Mouse (Mus musculus) neural tube, embryonic 11.5 days (tissue): Measurements from ENCODE around the gene Ppp1r14b. TPM values are rescaled to one million over a fixed set of nuclear protein-coding genes. Genes with fewer than 3 reads are reported as not detected.

Experiments
- ATAC-seq: fragments of 200-750 bp; cut with Nextera tagmentation; 2 replicates; pipeline ENCODE4 v1.8.0; 2017; ENCODE audit warnings: moderate number of reproducible peaks, mild to moderate bottlenecking, moderate TSS enrichment, moderate library complexity; ENCODE audit not compliant: insufficient read depth, low FRiP score, low TSS enrichment
- DNase-seq: peaks from one replicate; pipeline ENCODE4 v3.0.0-alpha.2; 2015; ENCODE audit warnings: low spot score
- H3K27ac ChIP-seq: fragments of 300-500 bp; sonication (generic); 2 replicates; pipeline ENCODE4 v1.5.1; 2014; ENCODE audit warnings: low read depth, mild to moderate bottlenecking, low read length
- H3K27me3 ChIP-seq: fragments of 300-500 bp; sonication (generic); 2 replicates; pipeline ENCODE4 v1.6.1; 2014; ENCODE audit warnings: mild to moderate bottlenecking, low read length, mixed read lengths; ENCODE audit not compliant: control insufficient read depth, insufficient read depth
- H3K36me3 ChIP-seq: fragments of 300-500 bp; sonication (generic); 2 replicates; pipeline ENCODE4 v1.6.1; 2014; ENCODE audit warnings: mild to moderate bottlenecking, low read length, moderate library complexity, mixed read lengths; ENCODE audit not compliant: control insufficient read depth, insufficient read depth
- H3K4me1 ChIP-seq: fragments of 300-500 bp; sonication (generic); 2 replicates; pipeline ENCODE4 v1.6.1; 2014; ENCODE audit warnings: low read length, mixed read lengths; ENCODE audit not compliant: control insufficient read depth, insufficient read depth
- H3K4me2 ChIP-seq: fragments of 300-500 bp; sonication (generic); 2 replicates; pipeline ENCODE4 v1.6.1; 2014; ENCODE audit warnings: low read depth, mild to moderate bottlenecking, moderate library complexity
- H3K4me3 ChIP-seq: fragments of 300-500 bp; sonication (generic); 2 replicates; pipeline ENCODE4 v1.5.1; 2014; ENCODE audit warnings: low read depth, low read length
- H3K9ac ChIP-seq: fragments of 300-500 bp; sonication (generic); 2 replicates; pipeline ENCODE4 v1.6.1; 2014; ENCODE audit warnings: mild to moderate bottlenecking, low read length
- H3K9me3 ChIP-seq: fragments of 300-500 bp; sonication (generic); 2 replicates; pipeline ENCODE4 v1.6.1; 2016; ENCODE audit warnings: low read length; ENCODE audit not compliant: control insufficient read depth
- WGBS: fragments of 180-500 bp; shearing (Covaris S2); extraction: QIAGEN DNeasy Blood & Tissue Kit; methylation state at CpG from one replicate; pipeline ENCODE4 v1.1.7; 2014; 5-methylcytosine and 5-hydroxymethylcytosine counted together
- polyA plus RNA-seq: library from polyadenylated mRNA; unstranded; fragments of >200 nt; fragmentation: Nextera tagmentation; extraction: Ambion mirVana; gene quantifications from 2 replicates; pipeline ENCODE4 v1.2.1, GENCODE M21; 2014

Ppp1r14b gene
- polyA plus RNA-seq, 1 experiment from 2014 or later = 290 TPM

DNA sequence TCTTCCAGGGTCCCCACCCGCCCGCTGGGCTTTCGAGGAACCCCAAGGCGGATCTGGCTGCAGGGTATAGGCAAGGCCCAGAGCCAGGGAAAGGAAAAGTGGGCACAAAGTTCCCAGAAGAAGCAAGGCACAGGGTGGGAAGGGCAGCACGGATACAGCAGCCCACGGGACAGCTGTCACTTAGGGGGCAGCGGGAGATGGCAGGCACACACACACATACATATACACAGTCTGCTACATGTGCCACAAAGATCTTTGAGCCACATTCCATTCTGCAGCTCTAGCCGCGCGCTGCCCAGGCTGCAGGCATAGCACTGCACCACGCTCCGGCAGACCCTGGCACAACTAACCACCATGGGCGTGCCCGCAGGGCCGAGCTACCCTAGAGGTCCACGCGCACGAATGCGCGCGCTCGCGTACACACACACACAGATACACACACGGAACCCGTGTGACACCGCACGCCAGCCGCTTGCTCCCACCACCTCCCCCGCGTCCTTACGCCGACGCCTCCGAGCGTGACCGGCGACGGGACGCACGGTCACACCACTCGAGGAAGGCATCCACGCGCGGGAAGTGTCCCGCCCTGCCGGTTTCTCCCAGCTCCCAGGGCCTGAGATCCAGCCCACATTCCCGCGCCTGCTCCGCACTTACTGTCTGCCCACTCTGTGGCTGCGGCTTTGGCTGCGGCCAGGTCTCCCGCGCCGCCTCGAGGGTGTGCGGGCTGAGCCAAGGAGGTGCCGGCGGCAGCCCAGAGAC is 41.2 kb upstream of the Ppp1r14b start:
- DNase-seq = peak; percentile 30
- 5% methylated on average over 58 of the region's 58 CpGs for WGBS
- Histone ChIP-seq H3K36me3 (peaks cover 2% of the 10 kb centered on the region; the same call in 1 of the 2 replicates), H3K9ac (peak overlapping the region; percentile 18), H3K4me1 (peaks cover 10% of the 10 kb centered on the region), H3K27ac (no peak overlapping the region), H3K4me2 (peak overlapping the region; percentile 46), H3K4me3 (peak overlapping the region; percentile 25), H3K27me3 (peaks cover 60% of the 10 kb centered on the region), H3K9me3 (no peaks in the 10 kb centered on the region)
- 0 out of 2 replicates have a peak, but pooled peaks have one; percentile 31 for ATAC-seq

DNA sequence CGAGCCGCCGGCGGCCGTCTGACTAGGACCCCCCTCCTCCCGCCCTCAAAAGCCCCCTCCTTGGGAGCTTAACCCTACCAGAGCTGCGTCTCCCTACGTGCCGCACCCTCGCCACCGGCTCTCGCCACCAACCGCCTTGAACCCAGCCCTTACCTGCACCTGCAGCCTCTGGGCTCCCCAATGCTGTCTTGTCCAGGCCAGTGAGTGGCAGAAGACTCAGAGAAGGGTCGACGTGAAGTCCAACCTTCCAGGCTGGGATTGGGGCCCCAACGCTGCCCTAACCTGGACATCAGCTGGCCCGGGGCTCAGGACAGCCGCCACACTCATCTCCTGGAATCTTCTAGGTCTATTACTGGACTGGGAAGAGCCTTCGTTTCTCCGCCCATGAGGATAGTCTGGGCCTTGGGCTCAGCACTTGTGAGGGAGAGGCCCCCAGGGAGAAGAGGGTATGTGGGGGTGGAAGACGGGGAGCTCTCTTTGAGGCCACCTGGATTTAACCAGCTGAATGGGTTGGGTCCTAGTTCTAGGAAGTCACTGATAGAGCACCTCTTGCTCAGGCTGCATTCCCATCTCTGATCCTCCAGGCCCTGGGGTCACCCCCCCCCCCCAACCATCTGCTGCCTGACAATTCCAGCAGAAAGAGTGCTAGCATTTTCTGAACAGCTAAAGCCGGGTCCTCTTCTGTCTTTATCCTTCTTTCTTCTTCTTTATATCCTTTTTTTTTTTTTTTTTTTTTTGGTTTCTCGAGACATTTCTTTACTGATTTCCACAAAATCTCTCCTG is 40.4 kb upstream of the Ppp1r14b start, which contains the start of gene Kcnk4:
TSS of gene Kcnk4 (minus strand) at position 321 of the 783 bp plus-strand sequence.
- ATAC-seq (no peak), DNase-seq (no peak)
- no peak within 1 kb of the TSS for H3K27ac ChIP-seq

DNA sequence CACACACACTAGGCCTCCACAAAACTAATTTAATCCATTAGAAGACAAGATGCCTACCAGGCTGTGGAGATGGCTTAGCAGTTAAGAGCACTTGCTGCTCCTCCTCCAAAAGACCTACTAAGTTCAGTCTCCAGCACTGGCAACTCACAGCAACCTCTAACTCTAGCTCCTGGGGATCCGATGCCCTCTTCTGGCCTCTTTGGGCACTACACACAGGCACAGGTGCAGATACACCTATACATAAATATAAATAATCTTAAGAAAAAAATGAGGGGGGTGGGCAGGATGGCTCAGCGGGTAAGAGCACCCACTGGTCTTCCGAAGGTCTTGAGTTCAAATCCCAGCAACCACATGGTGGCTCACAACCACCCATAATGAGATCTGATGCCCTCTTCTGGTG is 38.5 kb upstream of the Ppp1r14b start:
- ATAC-seq (no peak), DNase-seq (no peak)
- WGBS = 29% methylated on average over 3 of the region's 3 CpGs

More for the DNA sequence above, 40.4 kb upstream of the Ppp1r14b start, which contains the start of gene Kcnk4:
- H3K27me3 ChIP-seq = peaks cover 60% of the 10 kb centered on the region
- H3K4me1 ChIP-seq = peaks cover 10% of the 10 kb centered on the region
- H3K36me3 ChIP-seq = peaks cover 2% of the 10 kb centered on the region; the same call in 1 of the 2 replicates
- 8% methylated on average over 22 of the region's 23 CpGs for WGBS
- H3K9me3 ChIP-seq = no peaks in the 10 kb centered on the region
- H3K9ac ChIP-seq = peak within 1 kb of the TSS; percentile 18
- H3K4me3 ChIP-seq = peak within 1 kb of the TSS; percentile 25
- H3K4me2 ChIP-seq = peak within 1 kb of the TSS; percentile 46

DNA sequence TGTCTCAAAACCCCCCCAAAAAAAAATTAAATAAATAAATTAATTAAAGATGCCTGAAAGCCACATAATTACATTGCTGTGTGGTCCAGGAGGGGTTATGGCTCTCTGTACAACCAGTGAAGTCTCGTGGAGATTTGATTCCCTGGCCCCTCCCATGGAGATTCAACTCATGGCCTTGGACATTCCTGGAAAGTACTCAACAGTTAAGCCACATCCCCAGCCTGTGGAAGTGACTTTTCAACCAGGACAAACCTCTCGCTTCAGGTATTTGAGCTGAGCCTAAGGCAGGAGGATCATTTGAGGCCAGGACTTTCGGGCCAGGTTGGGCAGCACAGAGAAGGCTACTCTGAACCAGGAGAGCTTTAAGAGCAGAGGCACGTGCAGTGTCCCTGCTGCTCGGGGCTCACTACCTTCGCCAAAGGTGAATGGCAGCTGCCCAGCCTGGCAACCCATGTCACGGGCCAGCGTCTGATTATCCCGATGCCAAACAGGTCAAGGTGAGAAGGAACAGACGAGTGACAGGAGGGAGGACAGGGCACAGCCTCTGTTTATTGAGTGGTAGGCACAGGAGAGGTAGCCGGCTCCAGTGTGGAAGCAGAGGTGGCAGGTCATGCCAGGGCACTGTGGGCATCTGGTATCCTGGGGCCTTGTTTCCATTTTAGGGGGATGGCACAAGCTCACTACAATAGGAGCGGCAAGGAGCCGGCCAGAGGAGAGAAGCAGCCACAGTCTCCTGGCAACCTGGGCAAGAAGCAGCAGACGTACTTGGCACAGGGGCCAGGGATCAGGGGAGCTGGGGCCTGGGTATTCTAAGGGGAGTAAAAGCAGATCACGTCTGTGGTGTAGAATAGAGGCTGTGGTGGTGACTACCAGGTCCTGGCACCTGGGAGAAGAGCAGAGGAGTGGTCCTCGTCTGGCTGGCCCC is 37.0 kb upstream of the Ppp1r14b start:
- WGBS = 81% methylated on average over 16 of the region's 16 CpGs
- Histone ChIP-seq H3K4me2 (no peak overlapping the region), H3K4me3 (no peak overlapping the region), H3K4me1 (peaks cover 19% of the 10 kb centered on the region), H3K27ac (no peak overlapping the region), H3K9ac (no peak overlapping the region), H3K36me3 (peaks cover 2% of the 10 kb centered on the region; the same call in 1 of the 2 replicates), H3K9me3 (no peaks in the 10 kb centered on the region), H3K27me3 (peaks cover 36% of the 10 kb centered on the region)
- DNase-seq (no peak), ATAC-seq (no peak)

More for the DNA sequence above, 38.5 kb upstream of the Ppp1r14b start:
- no peak overlapping the region for H3K4me3 ChIP-seq
- peaks cover 50% of the 10 kb centered on the region for H3K27me3 ChIP-seq
- peaks cover 2% of the 10 kb centered on the region; the same call in 1 of the 2 replicates for H3K36me3 ChIP-seq
- peaks cover 15% of the 10 kb centered on the region for H3K4me1 ChIP-seq
- H3K4me2 ChIP-seq = no peak overlapping the region
- H3K9ac ChIP-seq = no peak overlapping the region
- H3K27ac ChIP-seq = no peak overlapping the region
- no peaks in the 10 kb centered on the region for H3K9me3 ChIP-seq

DNA sequence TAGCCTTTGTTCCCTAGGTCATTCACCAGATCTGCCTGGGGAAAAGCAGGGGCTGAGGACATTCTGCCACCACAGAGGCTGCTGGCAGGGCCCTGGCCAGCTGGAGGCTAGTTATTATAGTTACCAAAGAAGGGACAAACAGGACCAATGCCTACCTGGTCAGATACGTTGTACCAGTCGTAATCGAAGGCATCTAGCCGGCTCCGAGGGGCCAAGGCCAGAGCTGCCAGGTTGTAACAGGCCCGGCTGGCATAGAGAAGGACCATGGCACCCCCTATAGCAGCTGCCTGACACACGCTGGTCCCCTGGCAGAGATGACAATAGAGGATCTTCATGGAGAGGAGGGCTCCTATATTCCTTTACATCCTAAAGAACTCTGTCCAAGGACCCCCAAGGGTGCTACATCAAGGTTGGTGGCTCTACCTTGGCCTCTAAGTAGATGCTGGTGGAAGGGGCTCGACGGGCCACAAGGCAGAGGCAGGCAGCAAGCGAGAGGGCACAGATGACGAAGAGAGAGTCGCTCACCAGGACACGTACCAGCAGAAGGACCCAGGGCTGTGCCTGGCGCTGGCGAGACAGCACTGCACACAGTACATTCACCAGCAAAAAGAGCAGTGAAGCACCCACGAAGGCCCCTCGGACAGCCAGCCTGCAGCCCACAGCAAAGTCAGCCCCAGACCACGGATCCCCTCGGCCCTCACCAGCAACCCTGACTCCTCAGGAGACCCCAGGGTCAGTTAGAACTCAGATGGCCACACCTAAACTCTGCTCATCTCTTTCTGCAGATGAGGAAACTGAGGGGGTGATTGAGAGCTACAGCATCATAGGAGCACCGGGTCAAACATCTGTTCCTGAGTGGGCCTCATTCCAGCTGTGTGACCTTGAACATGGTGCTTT is 35.4 kb upstream of the Ppp1r14b start:
- H3K4me2 ChIP-seq = 0 out of 2 replicates have a peak overlapping the region, but pooled peaks have one; percentile 9
- DNase-seq (no peak), ATAC-seq (no peak)

DNA sequence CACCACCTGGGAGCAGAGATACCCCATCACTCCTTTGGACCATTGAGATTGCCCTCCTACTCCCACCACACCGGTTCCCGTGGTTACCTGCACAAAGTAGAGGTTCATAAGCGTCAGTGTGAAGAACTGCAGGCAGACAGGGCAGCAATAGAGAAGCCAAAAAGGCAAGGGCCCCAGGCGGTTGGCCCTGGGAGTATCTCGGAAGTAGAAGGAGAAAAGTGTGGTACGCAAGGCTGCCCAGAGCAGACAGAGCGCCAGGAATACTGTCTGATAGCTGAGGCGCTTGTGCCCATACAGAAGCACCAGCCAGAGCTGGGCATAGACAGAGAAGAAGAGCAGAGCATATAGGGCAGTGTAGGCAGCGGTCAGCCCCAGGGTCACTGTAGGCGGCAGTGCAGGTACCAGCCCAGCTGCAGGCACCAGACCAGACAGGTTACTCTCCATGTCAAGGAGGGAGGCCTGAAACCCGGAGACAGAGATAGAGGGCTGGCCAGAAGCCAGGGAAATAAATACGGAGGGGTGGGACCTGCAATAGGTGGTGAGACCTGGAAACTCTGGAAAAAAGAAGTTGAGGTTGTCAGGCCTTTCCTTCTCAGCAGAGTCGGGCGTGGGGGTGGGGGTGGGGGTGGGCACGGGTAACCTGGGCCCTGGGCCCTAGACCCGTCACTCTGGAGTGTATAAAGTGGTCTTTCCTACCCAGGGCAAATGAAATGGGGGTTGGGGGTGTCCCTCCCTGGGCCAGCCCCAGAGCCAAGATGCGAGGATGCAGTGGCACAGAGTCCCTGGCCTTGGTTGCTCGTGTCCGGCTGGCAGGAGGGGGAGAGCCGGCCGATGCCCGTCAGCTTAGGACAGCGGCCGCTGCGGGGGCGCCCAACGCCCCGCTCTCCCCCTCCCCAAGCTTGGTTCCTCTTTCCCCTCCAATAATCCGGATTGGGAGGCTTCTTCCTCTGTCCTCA is 34.1 kb upstream of the Ppp1r14b start:
- ATAC-seq = peak; percentile 15; the same call in 1 of the 2 replicates
- peaks cover 8% of the 10 kb centered on the region for H3K27me3 ChIP-seq
- no peaks in the 10 kb centered on the region for H3K9me3 ChIP-seq
- H3K9ac ChIP-seq = peak overlapping the region; percentile 52
- peaks cover 15% of the 10 kb centered on the region for H3K4me1 ChIP-seq
- 26% methylated on average over 29 of the region's 29 CpGs for WGBS
- H3K36me3 ChIP-seq = peaks cover 2% of the 10 kb centered on the region; the same call in 1 of the 2 replicates
- peak overlapping the region; percentile 78; the same call in 1 of the 2 replicates for H3K27ac ChIP-seq
- no peak for DNase-seq
- peak overlapping the region; percentile 49 for H3K4me3 ChIP-seq
- H3K4me2 ChIP-seq = peak overlapping the region; percentile 100

More for the DNA sequence above, 35.4 kb upstream of the Ppp1r14b start:
- H3K36me3 ChIP-seq = peaks cover 2% of the 10 kb centered on the region; the same call in 1 of the 2 replicates
- H3K4me1 ChIP-seq = peaks cover 15% of the 10 kb centered on the region
- no peak overlapping the region for H3K27ac ChIP-seq
- H3K4me3 ChIP-seq = no peak overlapping the region
- 93% methylated on average over 20 of the region's 20 CpGs for WGBS
- H3K9me3 ChIP-seq = no peaks in the 10 kb centered on the region
- no peak overlapping the region for H3K9ac ChIP-seq
- peaks cover 21% of the 10 kb centered on the region for H3K27me3 ChIP-seq
